Mouse (Mus musculus) c-Kit-positive CD71-positive TER-119-negative erythroid progenitor cells, embryonic 14.5 days (primary cell): Measurements from ENCODE around the gene Recql.
A peak's percentile ranks its signal among the peaks of the same experiment; 100 is the strongest.

ENCODE experiments used
- DNase-seq: peaks from one replicate; pipeline ENCODE4 v3.0.0-alpha.2; 2013; ENCODE audit warnings: low read depth

Gene Recql

GRCm38 (mm10) chr6:142387011-142387754 lies at the start of gene Recql, which contains the start of gene Golt1b:
Gene Recql (minus strand): TSS chr6:142387087.
Gene Golt1b (plus strand): TSS chr6:142387221.
- DNase-seq, result peak; percentile 85

- no peak for DNase-seq
These were observed 42.2 kb upstream of the Recql start for GRCm38 (mm10) chr6:142429072-142429471.

GRCm38 (mm10) chr6:142424976-142425375 lies 38.1 kb upstream of the Recql start:
- no peak for DNase-seq

DNA sequence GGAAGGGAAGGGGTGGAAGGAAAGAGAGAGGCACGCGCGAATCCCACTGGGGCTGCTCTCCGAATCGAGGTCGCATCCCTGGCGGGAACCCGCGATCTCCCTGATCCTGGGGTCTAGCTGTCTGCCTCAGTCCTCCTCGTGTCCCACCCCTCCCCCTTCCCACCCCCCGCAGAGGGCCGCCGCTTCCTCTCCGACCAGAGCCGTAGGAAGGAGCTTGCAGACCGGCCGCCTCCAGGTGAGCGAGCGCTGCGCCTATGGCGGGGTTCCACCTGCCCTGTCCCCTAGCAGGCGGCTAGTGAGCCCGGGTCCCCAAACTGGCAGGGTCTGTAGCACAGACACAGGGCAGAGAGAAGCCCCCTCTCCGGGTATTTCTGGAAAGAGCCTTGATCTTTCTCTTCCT lies 27.7 kb upstream of the Recql start:
- no peak for DNase-seq

DNA sequence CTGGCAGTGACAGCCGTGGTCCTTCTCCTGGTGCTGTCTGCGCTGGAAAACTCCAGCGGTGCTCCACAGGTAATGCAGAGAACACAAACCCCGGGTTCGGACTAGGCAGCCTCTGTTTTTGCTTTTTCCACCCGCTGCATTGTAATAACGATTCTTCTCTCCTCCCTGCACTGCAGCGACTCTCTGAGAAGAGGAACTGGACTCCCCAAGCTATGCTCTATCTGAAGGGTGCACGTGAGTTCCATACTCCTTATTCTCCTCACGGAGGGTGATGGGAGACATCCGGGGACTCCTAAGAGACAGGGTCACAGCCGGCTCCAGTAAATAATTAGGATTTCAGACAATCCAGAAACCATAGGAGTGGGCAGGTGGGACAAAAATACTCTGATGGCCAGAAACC lies 27.0 kb upstream of the Recql start:
- DNase-seq, result no peak

DNA sequence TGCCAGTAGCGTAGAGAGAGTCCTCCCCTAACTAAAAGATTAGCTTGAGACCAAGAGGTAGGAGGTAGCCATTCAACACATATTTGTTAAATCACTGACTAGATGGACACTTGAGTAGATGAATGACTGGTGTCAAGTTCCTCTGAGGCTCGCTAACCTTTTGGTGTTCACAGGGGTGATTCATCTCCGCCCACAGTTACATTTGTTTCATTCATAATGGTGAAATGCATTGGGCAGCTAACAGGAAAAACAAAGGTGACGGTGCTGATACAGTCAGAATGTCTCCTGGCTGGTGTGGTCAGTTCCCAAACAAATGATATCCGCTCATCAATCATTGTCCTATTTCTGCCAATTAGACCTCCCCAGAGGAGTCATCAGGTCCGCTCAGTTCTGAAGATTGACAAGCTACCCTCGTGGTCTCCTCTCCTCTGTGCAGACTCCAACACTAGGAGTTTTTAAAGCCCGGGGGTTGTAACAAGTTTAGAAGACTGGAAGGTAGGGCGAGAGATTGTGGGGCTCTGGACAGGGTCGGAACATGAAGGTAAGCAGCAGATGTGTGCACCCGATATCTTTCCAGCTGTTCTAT lies 26.1 kb upstream of the Recql start, which contains the start of gene Spx:
Gene Spx (plus strand): TSS at position 536 of the 586 bp plus-strand sequence.
- no peak for DNase-seq

DNA sequence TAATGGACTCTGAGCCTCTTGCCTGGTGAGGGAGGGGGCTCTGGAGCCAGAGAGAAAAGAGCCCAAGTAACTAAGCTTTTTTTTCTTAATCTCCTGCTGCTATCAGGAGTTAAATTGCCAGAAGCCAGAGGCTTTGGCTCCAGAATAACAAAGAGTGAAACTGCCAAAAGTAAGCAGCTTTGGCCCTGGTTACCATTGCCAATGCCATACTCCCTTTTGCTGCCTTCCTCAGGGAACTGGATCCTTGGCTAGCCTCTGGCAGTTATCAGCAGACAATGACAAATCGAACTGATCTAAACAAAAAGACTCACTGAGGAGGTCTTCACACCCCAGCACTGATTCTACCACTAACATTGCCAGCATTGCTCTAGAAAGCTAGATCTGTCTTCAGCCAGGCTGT lies 24.3 kb upstream of the Recql start:
- no peak for DNase-seq

DNA sequence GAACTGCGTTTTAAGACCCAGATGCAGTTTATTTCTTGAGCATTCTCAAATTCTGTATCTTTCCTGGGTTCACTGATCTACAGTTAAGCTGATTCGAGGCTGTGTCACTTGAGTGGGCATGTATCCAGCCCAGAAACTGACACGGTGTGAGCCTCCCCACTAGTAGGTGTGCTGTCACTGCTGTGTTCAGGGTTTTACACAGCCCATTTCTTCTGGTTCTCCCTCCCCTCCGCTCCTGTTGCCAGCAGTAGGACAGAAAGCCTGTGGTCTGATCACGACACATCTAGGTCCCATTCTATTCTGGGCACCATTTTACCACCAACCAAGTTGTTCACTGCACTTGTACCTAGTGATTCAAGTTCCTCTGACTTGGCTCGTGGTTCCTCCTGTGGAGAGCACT lies 8.9 kb upstream of the Recql start:
- no peak for DNase-seq

DNA sequence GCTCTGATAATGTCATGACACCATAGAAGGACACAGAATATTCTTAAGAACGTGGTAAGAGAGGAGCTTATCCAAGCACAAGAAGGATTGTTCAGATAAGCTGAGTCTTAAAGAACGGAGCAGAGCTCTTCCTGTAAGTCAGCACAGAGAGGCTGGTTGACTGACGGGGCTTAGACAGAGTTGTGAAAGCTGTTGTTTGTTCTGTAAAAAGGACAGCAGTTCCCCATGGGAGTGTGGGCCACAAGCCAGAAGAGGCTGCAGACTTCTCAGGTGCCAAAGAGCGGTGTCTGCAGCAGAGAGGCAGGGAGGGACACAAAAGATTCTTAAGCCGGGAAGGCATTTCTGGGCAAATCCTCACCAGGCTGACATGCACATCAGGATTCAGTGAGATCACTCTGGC lies 7.8 kb upstream of the Recql start:
- DNase-seq, result no peak

- no peak for DNase-seq
These were observed 5.4 kb upstream of the Recql start for GRCm38 (mm10) chr6:142392312-142392711.

- DNase-seq, result no peak
These were observed 2.2 kb upstream of the Recql start for GRCm38 (mm10) chr6:142389101-142389500.

GRCm38 (mm10) chr6:142387755-142388271 lies 926 bp upstream of the Recql start:
- DNase-seq, result peak; percentile 13

DNA sequence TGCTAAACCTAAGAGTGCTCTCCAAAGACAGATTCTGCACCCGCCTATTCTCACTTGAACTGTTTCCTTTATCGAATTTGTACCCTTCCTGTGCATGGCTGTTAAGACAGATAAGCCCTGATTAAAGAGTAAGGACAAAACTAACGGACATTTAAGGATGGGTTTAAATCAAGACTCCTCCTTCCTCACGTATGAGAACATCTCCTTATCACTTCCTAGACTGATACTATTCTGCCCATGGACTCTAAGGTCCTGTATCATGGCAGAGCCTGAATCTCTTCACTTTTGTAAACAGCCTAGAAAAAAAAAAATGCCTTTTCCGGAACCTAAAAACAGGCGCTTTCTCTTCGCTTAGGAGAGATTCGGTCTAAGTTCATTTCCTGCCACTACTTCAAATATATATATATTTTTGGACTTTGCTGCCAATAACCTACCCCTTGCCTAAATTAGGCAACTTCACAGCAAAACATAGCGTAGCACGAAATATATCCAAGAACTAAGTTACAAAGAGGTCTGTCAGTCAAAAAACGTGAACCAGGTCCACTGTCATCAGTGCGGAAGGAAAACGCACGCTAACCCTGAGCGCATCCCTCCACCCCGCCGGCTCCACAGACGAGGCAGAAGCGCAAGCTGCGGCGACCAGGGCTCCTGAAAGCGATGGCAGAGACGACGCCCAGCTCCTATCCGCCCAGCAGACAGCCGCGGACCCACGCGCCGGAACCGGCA lies 439 bp downstream of the Recql start:
- peak; percentile 55 for DNase-seq

DNA sequence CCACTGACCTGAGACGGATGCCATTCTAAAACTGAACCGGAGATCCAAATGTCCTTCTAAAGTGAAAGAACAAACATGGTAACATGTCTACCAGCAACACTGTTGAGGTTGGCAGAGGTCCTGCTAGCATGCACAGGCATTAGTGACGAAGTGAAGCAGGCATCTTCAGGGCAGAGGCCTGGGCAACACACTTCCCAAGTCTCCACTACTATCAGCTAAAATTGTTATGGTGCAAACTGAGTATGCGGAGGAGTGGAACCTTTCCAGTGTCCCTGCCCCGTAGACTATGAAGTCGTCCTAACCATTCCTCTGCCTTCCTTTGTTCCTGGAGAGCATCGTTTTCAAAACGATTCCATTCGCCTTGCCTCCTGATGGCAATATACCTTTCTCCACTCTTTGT lies 2.4 kb downstream of the Recql start:
- no peak for DNase-seq

GRCm38 (mm10) chr6:142381615-142382014 lies 5.3 kb downstream of the Recql start:
- DNase-seq, result no peak

GRCm38 (mm10) chr6:142379961-142380360 lies 6.9 kb downstream of the Recql start:
- no peak for DNase-seq

- DNase-seq, result no peak
These were observed 8.1 kb downstream of the Recql start for GRCm38 (mm10) chr6:142378576-142379330.

DNA sequence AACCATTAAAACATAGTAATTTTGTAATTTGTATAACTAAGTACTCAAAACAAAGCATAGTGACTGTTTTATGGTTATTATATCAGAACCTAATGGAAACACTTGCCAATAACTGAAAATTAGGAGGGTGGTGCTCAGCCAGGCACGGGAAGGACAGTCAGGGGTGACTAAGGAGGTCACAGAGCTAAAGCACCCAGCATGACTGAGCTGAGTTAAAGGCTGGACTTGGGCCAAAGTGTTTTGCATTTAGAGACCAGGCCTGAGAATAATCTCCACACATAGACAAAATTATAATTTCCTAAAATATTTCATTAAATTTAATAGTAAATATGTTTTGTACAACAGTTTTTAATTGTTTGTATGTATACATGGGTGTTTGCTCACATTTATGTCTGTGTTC lies 9.8 kb downstream of the Recql start:
- DNase-seq, result no peak

DNA sequence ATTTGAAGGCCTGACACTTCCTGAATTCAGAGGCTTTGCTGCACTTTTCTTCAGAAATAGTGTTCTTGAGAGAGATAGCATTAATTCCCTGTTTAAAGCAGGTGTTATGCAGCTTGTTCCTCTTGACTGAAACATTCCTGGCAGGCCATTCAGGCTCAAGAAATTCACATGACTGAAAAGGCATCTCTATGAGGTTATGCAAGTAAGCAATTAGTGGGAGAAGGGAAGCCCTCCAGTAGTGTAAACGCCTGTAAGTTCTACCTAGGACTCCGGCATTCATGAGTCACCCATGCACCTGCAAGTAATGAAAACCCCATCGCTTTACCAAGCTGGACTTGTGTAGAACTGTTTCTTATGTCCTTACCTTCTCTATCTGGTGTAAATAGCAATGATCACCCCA lies 17.3 kb downstream of the Recql start:
- DNase-seq, result no peak

DNA sequence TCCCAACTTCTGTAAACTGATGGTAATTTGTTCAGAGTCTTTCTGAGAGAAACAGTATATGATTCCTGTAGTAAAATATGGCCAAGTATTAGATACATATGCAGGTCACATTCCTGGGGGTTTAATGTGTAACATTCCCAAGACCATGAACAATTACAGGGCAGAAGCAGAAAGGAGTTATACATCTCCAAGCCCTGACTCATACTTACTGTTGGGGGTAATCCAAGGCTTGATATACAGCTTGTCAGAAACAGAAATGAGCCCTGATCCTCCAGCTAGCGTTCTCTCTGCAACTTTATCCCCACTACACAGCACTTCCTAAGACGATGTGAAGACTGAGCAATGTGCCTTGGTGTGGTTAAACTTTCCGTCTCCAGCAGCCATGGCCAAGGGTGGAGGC lies 19.3 kb downstream of the Recql start:
- DNase-seq, result no peak

DNA sequence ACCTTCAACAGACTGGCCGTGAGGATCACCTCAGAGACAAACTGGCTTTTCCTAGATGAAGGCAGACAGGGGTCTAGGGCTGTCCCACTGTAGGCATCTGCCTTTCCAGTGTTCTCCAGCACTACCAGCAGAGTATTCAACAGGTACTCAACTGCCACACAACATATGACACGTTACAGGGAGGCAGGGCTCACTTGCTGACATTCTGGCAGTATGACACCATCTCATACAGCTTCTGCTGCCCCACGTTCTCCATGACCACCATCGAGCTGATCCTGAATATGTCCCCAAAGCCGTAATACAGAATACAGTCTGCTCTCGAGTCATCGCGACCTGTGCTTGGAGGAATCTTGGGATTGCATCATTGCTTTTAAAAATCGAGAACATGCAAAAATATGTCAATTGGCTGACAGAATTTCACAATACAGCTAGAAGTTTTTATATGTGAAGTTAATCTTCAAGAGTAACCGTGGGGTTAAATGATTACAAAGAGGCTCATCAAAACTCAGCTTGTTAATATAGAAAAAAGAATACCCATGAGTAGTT lies 20.3 kb downstream of the Recql start:
- DNase-seq, result no peak
